Mouse (Mus musculus): ENCODE results near the gene Nudt17.

- no peak for TF ChIP-seq CTCF (IDR thresholded peaks at IDR 0.05; ENCODE audit: insufficient read depth, low read length)
- TF ChIP-seq POLR2A (IDR thresholded peaks at IDR 0.05; ENCODE audit: borderline replicate concordance, extremely low read depth, low read depth, low read length) = no peak
Observed at GRCm38 (mm10) chr3:96728634-96729402, 20.5 kb upstream of the Nudt17 start.

Measured in lung, adult 2 months (tissue).